Mouse (Mus musculus) adrenal gland, adult 18-20 months (tissue): ENCODE measurements around the gene Gm10358. TPM values are rescaled to one million over a fixed set of nuclear protein-coding genes. Genes with fewer than 3 reads are reported as not detected.
"Not testable (repeated sequence)": the region's sequence is repeated elsewhere in the genome, so short reads cannot be mapped to it uniquely, and the experiment has no call there.

Source experiments
- DNase-seq, 2 experiments: peaks; one replicate each; pipeline ENCODE4 v3.0.0; 2021 to 2022; ENCODE audit warnings: low spot score in 2 of 2
- long read RNA-seq, 2 experiments: library from polyadenylated mRNA; stranded (forward); transcript quantifications; one replicate each; pipeline ENCODE4 v2.0.0; 2021
- total RNA-seq, 2 experiments: library from RNA; stranded (reverse); gene quantifications; 1 replicate in 1 of 2; 2 replicates in 1 of 2; pipeline ENCODE4 v1.2.3; 2021

The Gm10358 gene
- total RNA-seq = not detected
- long read RNA-seq, experiment 1 = 0 reads
- long read RNA-seq, experiment 2 = 0 reads

- no peak for DNase-seq
These were observed at the start of gene Gm10358 for GRCm38 (mm10) chr8:75406489-75406888. Gm10358 (minus strand) TSS chr8:75406589.

- DNase-seq = no peak
These were observed 42.0 kb upstream of the Gm10358 start, which contains the start of gene Iqcm for GRCm38 (mm10) chr8:75448394-75448793. Iqcm (plus strand) TSS chr8:75448694.

- DNase-seq = not testable (repeated sequence)
These were observed 9.3 kb upstream of the Gm10358 start for GRCm38 (mm10) chr8:75415696-75416095.

GRCm38 (mm10) chr8:75384770-75385290 is 21.6 kb downstream of the Gm10358 start:
- no peak for DNase-seq

GRCm38 (mm10) chr8:75375530-75376123 is 30.8 kb downstream of the Gm10358 start:
- DNase-seq = no peak

- DNase-seq = no peak
These were observed 34.4 kb downstream of the Gm10358 start for GRCm38 (mm10) chr8:75372006-75372405.

Other genes with a start within 250 kb of the Gm10358 start
- gene Rasd2, start 192.6 kb downstream of the Gm10358 start, total RNA-seq = 1 to 10 TPM; 1.9 to 3.6 TPM
- not detected for gene Iqcm, start 42.1 kb upstream of the Gm10358 start, total RNA-seq